Mouse (Mus musculus) hindbrain, embryonic 15.5 days (tissue): ENCODE measurements at regions not wholly inside any gene's neighbourhood (a gene's known extent, or its start where the extent isn't known, plus 50 kb on each side); places are given as distances from the start of the nearest gene placed in this dataset.

Source experiments
- ATAC-seq: fragments of 200-750 bp; cut with Nextera tagmentation; 2 replicates; pipeline ENCODE4 v1.8.0; 2017; ENCODE audit warnings: low read depth, moderate number of reproducible peaks, moderate TSS enrichment; ENCODE audit not compliant: low FRiP score
- H3K27ac ChIP-seq: fragments of 300-500 bp; sonication (generic); replicated peaks from 2 replicates; pipeline ENCODE4 v1.5.1; 2015; ENCODE audit warnings: mild to moderate bottlenecking, inconsistent platforms
- H3K27me3 ChIP-seq: fragments of 300-500 bp; sonication (generic); 2 replicates; pipeline ENCODE4 v1.6.1; 2015; ENCODE audit warnings: control low read depth, inconsistent platforms
- H3K36me3 ChIP-seq: fragments of 300-500 bp; sonication (generic); 2 replicates; pipeline ENCODE4 v1.6.1; 2015; ENCODE audit warnings: control low read depth, inconsistent platforms
- H3K4me1 ChIP-seq: fragments of 300-500 bp; sonication (generic); replicated peaks from 2 replicates; pipeline ENCODE4 v1.6.1; 2015; ENCODE audit warnings: control low read depth, inconsistent platforms
- H3K4me2 ChIP-seq: fragments of 300-500 bp; sonication (generic); 2 replicates; pipeline ENCODE4 v1.6.1; 2015; ENCODE audit warnings: moderate library complexity, mild to moderate bottlenecking, inconsistent platforms
- H3K4me3 ChIP-seq: fragments of 300-500 bp; sonication (generic); 2 replicates; pipeline ENCODE4 v1.5.1; 2015; ENCODE audit warnings: mild to moderate bottlenecking, inconsistent platforms
- H3K9ac ChIP-seq: fragments of 300-500 bp; sonication (generic); 2 replicates; pipeline ENCODE4 v1.6.1; 2015; ENCODE audit warnings: inconsistent platforms
- H3K9me3 ChIP-seq: fragments of 300-500 bp; sonication (generic); 2 replicates; pipeline ENCODE4 v1.6.1; 2016; ENCODE audit warnings: control low read depth, inconsistent platforms
- WGBS: fragments of 180-500 bp; shearing (Covaris S2); methylation state at CpG from one replicate; pipeline ENCODE4 v1.1.7; 2015; 5-methylcytosine and 5-hydroxymethylcytosine counted together

DNA sequence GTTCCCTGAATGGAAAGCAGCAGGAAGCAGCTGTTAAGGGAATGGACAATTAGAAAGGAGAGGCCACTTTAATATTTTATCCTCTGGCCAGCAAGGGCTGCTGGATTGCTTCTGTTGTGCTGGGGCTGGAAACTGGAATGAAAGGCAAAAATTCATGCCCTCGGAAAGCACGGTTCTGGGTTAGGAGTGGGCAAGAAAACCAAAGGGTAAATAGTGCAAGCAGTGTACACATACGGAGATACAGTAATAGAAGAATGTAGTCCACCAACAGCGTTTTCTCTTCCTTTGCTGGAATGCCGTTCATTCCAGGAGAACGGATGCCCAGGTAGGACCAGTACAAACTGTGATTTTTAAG lies 50.8 kb upstream of the Zfr start:
- Histone ChIP-seq H3K4me3 (no peak overlapping the region), H3K27ac (peak overlapping the region; percentile 62; the same call in 1 of the 2 replicates), H3K27me3 (no peaks in the 10 kb centered on the region), H3K4me2 (no peak overlapping the region), H3K9me3 (no peaks in the 10 kb centered on the region), H3K4me1 (peaks cover 16% of the 10 kb centered on the region), H3K36me3 (no peaks in the 10 kb centered on the region), H3K9ac (no peak overlapping the region)
- no peak for ATAC-seq
- 62% methylated on average over 6 of the region's 6 CpGs for WGBS

DNA sequence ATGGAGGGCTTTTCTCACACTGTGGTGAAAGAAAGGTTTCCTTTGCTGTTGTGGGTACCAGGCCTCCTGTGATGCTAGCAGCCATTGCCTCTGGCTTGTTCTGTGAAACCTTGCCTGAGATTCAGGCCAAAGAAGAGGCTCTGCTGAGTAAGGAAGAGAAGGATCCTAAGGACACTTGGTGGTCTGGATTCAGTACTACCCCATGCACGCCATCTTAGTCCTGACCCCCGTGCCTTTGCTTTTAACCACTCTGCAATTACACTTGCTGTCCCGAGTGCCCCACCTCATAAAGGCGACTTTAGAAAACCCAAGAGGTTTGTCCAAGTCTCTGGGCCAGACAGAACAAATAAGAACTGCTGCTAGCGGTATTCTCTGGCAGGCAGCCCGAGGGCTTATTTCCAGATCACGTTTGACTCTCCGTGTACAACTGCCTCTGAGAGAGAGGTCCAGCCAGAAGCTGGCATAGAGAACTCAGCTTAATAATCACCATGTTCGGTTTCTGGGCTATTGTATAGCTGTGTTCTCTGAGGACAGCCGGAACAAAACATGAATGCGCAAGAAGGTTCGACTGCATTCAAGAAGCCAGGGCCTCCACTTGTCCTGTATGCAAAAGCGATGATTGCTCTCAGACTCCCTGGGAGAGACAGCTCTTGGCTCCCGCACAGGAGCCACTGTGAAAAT lies 51.3 kb upstream of the Zfr start:
- Histone ChIP-seq H3K9me3 (no peaks in the 10 kb centered on the region), H3K36me3 (no peaks in the 10 kb centered on the region), H3K9ac (no peak overlapping the region), H3K4me2 (no peak overlapping the region), H3K4me1 (peaks cover 16% of the 10 kb centered on the region), H3K27me3 (no peaks in the 10 kb centered on the region), H3K4me3 (no peak overlapping the region), H3K27ac (peak overlapping the region; percentile 62; the same call in 1 of the 2 replicates)
- peak; percentile 91 for ATAC-seq
- WGBS, result 24% methylated on average over 14 of the region's 14 CpGs

DNA sequence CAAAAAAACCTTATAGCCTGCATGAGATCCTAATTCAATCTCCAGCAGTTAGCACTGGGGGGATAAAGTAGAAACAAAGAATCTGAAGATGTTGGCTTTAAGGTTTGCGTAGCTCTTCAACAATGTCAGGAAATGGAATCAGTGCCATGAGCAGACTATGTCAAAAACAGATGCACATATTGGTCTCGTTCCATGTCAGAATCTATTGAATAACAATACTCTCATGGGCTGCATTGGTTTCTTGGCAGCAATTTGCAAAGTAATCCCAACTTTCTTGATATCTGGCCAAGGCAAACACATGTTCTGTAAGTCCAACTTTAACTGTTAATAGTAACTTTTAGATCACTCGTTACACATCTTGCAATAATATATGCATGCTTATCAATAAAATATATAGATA lies 58.1 kb upstream of the Sub1 start:
- H3K27ac ChIP-seq, result no peak overlapping the region
- no peaks in the 10 kb centered on the region for H3K4me1 ChIP-seq
- no peak overlapping the region for H3K4me3 ChIP-seq
- H3K27me3 ChIP-seq, result no peaks in the 10 kb centered on the region
- H3K9ac ChIP-seq, result no peak overlapping the region
- no peak for ATAC-seq
- no peaks in the 10 kb centered on the region for H3K36me3 ChIP-seq
- H3K9me3 ChIP-seq, result no peaks in the 10 kb centered on the region
- WGBS, result 81% methylated on average over 3 of the region's 3 CpGs
- no peak overlapping the region for H3K4me2 ChIP-seq

DNA sequence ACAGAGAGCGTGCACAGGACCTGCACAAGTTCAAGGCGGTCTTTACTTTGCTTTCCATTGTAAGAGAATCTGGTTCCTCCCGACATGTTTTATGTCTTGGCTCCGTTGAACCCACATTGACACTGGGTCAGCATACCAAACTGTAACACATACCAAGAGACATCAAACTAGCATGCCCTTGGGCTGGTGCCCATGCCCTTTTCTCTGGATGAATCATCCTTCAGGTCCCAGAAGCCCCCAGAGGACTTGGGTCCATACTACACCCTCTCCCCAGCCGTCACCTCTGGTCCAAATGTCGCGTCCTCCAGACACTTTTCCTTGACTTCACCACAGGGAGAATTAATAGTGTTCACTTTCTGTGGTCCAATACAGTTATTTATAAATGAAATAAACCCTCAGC lies 56.8 kb upstream of the Sub1 start:
- no peak for ATAC-seq
- H3K9ac ChIP-seq, result no peak overlapping the region
- H3K4me2 ChIP-seq, result no peak overlapping the region
- H3K27ac ChIP-seq, result no peak overlapping the region
- no peak overlapping the region for H3K4me3 ChIP-seq
- no peaks in the 10 kb centered on the region for H3K27me3 ChIP-seq
- H3K36me3 ChIP-seq, result no peaks in the 10 kb centered on the region
- 94% methylated on average over 7 of the region's 7 CpGs for WGBS
- no peaks in the 10 kb centered on the region for H3K9me3 ChIP-seq
- no peaks in the 10 kb centered on the region for H3K4me1 ChIP-seq

DNA sequence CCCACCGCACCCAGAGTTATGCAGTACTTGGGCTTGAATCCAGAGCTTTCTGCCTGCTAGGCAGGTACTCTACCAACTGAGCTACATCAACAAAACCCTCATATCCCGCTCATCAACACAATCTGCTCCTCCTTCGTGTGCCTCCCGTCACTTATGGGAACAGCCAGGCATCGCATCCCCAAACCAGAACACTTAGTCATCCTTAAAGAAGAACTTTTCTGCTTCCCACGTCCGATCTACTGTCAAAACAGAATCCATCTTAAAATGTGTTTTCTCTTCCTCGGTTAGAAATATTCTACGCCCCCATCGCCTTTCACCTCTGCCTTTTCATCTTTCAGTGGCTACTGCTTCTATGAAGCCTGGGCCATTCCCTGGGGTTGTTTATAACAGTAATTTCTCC lies 52.2 kb upstream of the Sub1 start:
- Histone ChIP-seq H3K4me3 (no peak overlapping the region), H3K27ac (no peak overlapping the region), H3K27me3 (no peaks in the 10 kb centered on the region), H3K36me3 (no peaks in the 10 kb centered on the region), H3K4me2 (no peak overlapping the region), H3K4me1 (no peaks in the 10 kb centered on the region), H3K9me3 (no peaks in the 10 kb centered on the region), H3K9ac (no peak overlapping the region)
- WGBS, result 95% methylated on average over 10 of the region's 10 CpGs
- no peak for ATAC-seq

DNA sequence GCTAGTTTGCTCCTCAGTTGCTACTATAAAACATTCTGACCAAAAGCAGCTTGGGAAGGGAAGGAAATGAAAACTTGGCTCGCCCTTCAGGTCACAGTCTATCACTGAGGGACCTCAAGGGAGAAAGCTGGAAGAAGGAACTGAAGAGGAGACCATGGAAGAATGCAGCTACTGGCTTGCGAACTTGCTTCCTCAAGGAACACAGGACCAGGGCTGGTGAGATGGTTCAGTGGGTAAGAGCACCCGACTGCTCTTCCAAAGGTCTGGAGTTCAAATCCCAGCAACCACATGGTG lies 51.4 kb upstream of the Sub1 start:
- H3K4me2 ChIP-seq, result no peak overlapping the region
- no peaks in the 10 kb centered on the region for H3K27me3 ChIP-seq
- H3K27ac ChIP-seq, result no peak overlapping the region
- 91% methylated on average over 3 of the region's 3 CpGs for WGBS
- no peaks in the 10 kb centered on the region for H3K4me1 ChIP-seq
- no peaks in the 10 kb centered on the region for H3K36me3 ChIP-seq
- no peak overlapping the region for H3K9ac ChIP-seq
- no peak overlapping the region for H3K4me3 ChIP-seq
- ATAC-seq, result no peak
- H3K9me3 ChIP-seq, result no peaks in the 10 kb centered on the region

DNA sequence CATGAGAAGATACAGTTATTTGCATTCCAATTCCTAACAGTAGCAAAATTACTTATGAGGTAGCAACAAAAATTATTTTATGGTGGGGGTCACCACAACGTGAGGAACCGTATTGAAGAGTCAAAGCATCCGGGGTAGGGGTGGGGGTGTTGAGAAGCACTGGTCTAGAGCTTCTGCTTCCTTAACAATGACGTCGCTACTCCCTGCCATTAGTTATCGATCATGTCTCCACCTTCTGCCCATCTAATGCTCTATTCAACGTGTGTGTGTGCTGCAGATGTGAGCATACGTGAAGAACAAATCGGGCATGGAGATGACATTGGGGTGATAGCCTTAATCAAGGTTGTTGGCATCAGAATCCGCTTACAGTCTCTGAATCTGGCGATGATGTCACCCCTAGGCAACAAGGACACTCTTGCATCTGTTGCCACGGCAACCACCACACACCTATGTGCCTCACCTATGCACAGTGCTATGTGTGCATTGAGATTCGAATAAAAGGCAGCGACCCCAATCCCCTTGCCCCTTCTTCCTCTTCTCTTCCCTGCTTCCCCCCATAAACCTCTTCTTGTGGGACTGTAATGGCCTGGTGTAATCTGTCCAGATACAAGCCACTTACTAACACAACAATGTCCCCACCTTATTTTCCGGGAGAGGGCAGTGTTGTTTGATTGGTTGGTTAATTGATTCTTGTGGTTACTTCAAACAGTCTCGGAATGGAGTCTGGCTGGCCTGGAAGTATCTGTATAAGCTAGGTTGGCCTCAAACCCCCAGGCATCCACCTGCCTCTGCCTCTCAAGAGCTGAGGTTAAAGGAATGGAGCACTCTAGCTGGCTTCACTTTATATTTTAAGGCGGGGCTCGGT lies 50.8 kb upstream of the Sub1 start:
- Histone ChIP-seq H3K9me3 (no peaks in the 10 kb centered on the region), H3K4me1 (no peaks in the 10 kb centered on the region), H3K4me3 (no peak overlapping the region), H3K27ac (no peak overlapping the region), H3K36me3 (no peaks in the 10 kb centered on the region), H3K27me3 (no peaks in the 10 kb centered on the region), H3K4me2 (no peak overlapping the region), H3K9ac (no peak overlapping the region)
- peak; percentile 45; the same call in 1 of the 2 replicates for ATAC-seq
- 88% methylated on average over 18 of the region's 18 CpGs for WGBS
